Mouse (Mus musculus): Measurements from ENCODE around the gene Plekhh2.

DNA sequence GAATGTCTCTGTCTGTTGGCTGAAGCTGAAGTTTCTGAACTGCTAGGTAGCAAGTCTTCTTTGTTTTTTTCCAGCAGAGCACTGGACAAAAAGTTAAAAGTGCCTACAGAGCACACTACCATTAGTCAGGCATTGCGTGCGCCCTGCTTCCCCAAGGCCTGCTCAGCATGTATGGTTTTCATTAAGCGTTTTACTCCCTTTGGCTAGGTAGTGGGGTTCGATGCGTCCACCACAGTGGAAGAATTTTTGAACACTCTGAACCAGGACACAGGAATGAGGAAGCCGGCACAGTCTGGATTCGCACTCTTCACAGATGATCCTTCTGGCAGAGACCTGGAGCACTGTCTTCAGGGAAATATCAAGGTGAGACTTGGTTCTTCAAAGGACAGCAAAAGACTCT lies 87.2 kb downstream of the Plekhh2 start:
- TF ChIP-seq CTCF (IDR thresholded peaks at IDR 0.05; ENCODE audit: control insufficient read depth, insufficient read depth, insufficient replicate concordance, low read depth, low read length) (no peak), POLR2A (IDR thresholded peaks at IDR 0.05; ENCODE audit: control insufficient read depth, low read depth, low read length) (no peak)
